Mouse (Mus musculus): ENCODE results near the gene Rassf3.

The Rassf3 gene

GRCm38 (mm10) chr10:121429581-121429980 lies 46.6 kb downstream of the Rassf3 start:
- DNase-seq: no peak

- no peak for DNase-seq
Observed at GRCm38 (mm10) chr10:121429089-121429488, 47.1 kb downstream of the Rassf3 start.

DNA sequence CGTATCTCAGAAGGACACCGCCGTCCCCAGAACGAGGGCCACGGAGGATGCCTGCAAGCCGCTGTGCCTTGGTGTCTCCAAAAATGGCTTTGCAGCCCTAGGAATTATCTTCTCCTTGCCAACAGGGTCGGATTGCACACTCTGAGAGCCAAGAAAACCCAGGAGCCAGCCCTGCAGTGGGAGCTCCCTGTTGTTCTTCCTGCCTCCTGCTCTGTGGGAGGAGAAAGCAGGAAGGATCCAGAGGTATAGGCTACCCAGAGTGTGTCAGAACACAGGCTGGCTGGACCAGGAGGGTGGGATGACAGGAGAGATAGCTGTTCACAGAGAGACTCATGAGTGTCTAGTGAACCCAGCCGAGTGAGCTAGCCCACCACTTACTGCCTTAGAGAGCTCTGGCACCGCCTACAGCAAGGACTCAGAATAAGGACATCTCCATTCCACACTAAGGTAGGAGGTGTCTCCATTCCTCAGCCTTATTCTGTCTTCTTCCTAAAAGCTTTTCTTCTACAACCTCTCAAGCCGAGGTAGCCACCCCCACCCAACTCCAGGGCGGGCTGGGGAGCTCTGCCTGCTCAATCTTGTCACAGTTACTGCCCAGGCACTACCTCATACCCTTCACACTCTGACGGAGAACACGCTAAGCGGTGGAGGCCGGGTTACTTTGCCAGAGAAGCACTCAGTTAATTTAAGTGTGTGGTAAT lies 48.0 kb downstream of the Rassf3 start:
- no peak for DNase-seq

GRCm38 (mm10) chr10:121427136-121427535 lies 49.0 kb downstream of the Rassf3 start:
- DNase-seq: peak in 1 of 2 experiments; percentile 47

- DNase-seq: no peak
Observed at GRCm38 (mm10) chr10:121426458-121427070, 49.6 kb downstream of the Rassf3 start.

GRCm38 (mm10) chr10:121425506-121426025 lies 50.6 kb downstream of the Rassf3 start:
- no peak for DNase-seq

DNA sequence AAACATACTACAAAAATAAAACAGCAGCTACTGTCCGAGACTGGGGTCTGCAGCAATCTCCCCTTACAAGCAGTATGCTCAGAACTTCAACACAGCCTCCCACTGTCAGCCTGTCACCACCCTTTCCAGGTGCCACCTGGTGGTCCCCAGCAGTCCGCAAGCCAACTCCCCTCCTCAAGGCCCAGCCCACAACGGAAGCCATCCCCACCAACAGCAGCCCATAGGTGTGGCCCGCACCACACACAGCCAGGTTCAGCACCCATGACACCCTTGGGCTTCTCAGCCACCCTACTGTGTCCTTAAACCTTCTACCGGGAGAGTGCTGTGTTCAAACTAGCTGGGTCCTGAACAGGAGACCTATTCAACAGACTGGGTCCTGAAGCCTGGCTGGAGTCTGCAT lies 51.1 kb downstream of the Rassf3 start:
- DNase-seq: no peak

GRCm38 (mm10) chr10:121424455-121424854 lies 51.7 kb downstream of the Rassf3 start:
- DNase-seq: no peak

DNA sequence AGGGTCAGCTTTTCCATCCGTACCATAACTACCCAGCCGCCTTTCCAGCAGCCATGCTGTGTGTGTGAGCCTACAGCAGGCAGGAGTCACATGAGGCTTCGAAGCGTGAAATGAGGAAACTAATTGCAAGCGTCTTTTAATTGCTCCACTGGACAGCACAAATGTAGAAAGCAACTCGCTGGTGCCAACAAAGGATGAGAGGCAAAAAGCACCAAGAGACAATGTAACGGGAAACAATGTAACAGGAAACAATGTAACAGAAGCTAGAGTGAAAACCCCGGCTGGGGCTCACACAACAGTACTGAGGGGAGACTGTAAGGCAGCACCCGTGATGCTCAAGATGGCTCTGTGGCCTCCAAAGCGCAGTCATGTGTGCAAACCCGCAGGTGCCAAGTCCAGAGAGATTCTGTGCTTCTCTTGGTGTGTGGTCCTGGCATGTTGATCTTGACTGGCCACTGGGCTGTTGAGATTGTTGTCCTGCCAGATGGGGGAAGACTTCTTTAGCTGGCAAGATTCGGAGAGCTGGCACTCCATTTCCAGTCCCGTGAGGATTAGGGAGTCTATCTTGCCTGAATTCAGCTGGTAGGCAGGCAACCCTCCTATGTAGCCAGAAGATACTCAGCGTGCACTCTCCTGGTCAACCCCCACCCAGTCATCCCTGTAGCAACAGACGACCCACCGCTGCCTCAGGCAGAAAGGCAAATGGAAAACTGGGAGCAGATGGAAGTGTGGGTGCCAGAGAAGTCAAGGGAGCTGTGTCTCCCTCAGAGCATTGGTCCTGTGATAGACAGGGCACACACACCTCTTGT lies 52.4 kb downstream of the Rassf3 start:
- DNase-seq: no peak

- DNase-seq: no peak
Observed at GRCm38 (mm10) chr10:121422294-121422693, 53.9 kb downstream of the Rassf3 start.

- DNase-seq: no peak
Observed at GRCm38 (mm10) chr10:121421657-121422290, 54.4 kb downstream of the Rassf3 start.

DNA sequence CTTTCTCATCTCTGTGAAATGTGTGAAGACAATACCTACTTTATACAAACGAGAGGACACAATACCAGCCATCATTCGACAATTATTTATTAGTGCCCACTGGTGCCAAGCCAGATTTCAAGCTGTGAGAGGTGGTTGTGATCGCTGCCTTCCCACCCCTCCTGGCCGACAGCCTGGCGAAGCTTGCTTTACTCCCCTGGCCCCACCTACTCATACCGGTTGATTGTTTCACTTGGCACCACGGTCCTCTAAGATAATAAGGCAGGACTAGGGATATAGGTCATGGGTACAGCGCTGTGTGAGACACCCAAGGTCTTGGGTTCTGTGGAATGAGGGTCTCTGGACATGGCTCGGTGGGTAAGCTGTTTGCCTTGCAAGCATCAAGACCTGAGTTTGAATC lies 55.1 kb downstream of the Rassf3 start:
- no peak for DNase-seq

DNA sequence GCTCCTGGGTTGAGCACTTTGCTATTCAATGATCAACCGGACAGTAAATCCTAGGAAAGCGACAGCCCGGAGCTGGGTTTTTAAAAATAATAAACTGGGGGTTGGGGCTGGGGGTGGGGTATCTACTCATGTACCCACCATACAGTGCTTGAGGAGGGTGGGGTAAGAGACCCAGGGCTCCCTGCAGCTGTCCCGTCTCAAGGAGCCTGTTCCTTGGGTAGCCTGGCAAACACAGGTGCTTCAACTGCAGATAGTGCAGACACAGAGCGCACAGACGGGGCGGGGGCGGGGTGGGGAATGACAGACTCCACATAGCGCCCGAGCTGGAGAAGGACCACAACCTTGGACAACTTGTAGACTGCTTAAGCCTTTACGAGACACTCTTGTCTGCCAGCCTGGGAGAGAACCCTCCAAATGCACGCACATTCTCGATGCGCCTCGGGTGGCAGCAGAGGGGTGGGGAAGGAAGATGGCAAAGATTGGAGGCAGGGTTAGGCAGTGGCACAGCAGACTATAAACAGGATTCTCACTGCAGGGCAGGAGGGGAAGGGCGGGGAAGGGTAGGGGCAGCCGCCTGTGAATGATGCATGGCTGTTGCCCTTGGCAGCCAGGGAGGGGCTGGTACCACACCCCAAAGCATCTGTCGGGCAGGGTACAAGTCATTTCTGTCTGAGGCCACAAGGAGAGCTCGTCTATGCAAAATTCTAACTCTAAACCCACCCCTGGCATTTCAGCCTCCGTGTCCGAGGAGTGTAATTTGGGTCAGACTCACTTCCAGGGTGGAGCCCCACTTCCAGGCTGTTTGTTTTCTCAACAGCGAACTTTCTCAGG lies 56.3 kb downstream of the Rassf3 start:
- peak; percentile 37 to 66 for DNase-seq

GRCm38 (mm10) chr10:121418835-121419234 lies 57.3 kb downstream of the Rassf3 start:
- no peak for DNase-seq

DNA sequence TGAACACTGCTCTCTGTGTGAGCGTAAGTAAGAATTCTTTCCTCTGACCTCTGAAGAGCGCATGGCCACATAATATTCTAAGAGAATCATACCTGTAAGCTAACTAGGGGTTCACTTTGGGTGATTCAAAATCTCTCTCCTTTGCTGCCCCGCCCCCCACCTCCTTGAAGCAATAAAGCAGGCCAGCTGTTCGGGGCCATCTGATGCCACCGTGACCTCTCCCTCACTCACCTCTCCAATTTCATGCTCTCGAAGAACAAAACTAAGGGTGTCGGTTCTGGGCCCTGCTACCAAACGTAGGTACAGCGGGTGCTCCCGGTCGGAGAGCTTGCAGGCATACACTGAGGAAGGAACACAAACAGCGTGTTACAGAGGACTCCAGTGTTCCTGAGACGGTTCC lies 62.0 kb downstream of the Rassf3 start:
- no peak for DNase-seq

GRCm38 (mm10) chr10:121412824-121413223 lies 63.3 kb downstream of the Rassf3 start:
- no peak for DNase-seq

DNA sequence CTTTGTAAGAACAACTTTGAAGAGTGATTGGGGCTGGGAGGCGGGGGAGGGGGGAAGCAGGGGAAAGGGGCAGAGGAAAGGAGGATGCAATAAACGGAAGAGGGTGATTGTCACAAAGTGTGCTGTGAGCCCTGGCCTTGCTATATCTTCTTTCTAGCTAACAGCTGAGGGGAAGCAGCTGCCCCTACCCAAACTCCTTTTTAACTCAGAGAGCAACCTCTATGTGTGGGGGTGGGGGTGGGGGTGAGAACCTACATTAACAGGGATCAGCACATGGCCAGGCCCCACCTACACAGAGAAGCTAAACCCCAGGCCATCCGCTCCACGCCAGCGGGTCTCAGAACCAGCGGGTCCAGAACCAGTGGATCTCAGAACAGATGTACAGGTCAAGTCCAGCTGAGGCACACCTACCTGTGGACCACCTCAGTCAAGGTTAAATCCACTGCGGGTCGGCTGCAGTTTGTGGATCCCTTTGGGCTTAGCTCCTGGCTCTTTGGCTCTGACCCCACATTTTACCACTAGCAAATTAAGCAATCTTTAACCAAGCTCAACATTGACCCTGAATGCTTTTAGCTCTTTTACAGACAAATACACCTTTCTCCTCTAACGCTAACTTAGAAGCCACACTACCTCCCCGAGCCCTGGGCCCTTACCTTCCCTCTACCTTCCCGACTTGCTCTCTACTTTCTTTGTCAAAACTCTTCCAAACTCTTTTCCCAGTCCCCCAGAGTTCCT lies 64.3 kb downstream of the Rassf3 start:
- no peak for DNase-seq

DNA sequence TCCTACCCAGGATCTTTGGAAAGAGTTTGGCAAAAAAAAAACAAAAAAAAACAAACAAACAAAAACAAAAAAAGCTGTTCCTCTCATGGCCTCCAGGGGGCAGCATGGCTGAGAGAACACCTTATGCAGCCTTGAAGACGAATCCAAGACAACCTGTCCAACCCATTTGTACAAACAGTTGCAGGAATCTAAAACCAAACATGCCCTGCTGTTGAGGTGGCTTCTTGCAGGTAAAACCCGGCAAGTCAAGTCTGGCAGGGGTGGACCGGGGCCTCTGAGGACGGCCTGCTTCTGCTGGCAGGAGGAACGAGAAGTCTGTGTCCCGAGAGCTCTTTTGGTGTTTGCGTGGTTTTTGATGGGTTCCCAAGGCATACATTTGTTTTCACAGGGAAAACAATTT lies 66.4 kb downstream of the Rassf3 start:
- DNase-seq: no peak

DNA sequence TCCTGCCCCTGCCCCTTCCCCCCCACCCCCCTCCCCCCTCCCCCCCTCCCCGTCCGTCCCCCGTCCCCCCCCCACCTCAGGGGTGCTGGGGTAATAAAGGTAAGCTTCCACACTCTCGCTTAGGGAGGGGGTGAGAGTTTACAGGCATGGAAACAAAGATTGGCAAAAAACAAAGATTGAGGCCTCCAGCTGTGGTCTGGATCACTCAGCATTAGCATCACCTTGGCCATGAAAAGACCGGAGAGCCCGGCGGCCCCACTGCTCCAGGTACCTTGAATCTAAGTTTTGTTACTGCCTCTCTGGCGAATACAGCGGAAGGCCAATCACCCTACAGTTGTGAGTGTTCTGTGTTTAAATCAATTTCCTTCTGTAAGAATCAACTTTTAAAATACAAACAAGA lies 72.2 kb downstream of the Rassf3 start:
- DNase-seq: no peak

DNA sequence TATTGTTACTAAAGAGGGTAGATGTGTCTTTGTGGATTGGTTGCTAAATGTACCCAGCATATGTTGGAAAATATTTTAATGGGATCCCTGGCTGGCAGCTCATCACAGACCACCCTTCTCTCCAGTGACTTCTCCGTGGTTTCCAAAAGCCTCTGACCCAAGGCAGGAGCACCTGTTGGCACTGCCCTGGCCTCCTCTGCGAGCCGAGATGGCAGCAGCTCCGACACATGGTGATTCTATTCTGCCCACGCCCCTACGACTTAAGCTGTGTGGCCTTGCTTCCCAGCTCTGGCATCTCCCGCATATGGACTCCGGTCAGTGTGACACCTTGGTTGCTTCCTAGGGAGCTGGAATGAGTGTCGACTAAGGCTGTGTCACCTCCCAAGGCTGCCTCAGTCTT lies 73.0 kb downstream of the Rassf3 start:
- no peak for DNase-seq

GRCm38 (mm10) chr10:121401005-121401404 lies 75.1 kb downstream of the Rassf3 start:
- no peak for DNase-seq
